ENCODE assay signal across 13 mouse cellular contexts in genomic region chr2:160313595-160314007, GRCm38 (mm10). TPM values are rescaled to one million over a fixed set of nuclear protein-coding genes. Genes with fewer than 3 reads are reported as not detected.
DNase-seq lines count a peak whose midpoint lies in the region; ATAC-seq and TF ChIP-seq lines count a peak whose summit lies in the region.
"Had no signal": no experiment of that assay in that cellular context is flagged by ENCODE, and none has a peak within 500 bp of the region (broad histone marks: within the 10 kb centered on the region; RNA-seq: fewer than 3 reads in every experiment).

No protein-coding gene starts in this region.

- no peak overlapping the region for H3K4me2 ChIP-seq in liver, postnatal 0 days (ENCODE audit: low read depth, low read length)
- H3K4me2 ChIP-seq in intestine, embryonic 14.5 days (ENCODE audit: low read length): no peak overlapping the region
- no peak overlapping the region for H3K4me2 ChIP-seq in kidney, embryonic 16.5 days (replicated peaks; ENCODE audit: low read depth, low read length)
- H3K4me2 ChIP-seq: liver, embryonic 13.5 days had no signal

- TF ChIP-seq CTCF in liver, adult 2 months (IDR thresholded peaks at IDR 0.05; ENCODE audit: low read depth, low read length): no peak
- no peak for TF ChIP-seq CTCF in liver, postnatal 0 days (IDR thresholded peaks at IDR 0.05; ENCODE audit: low read depth)

- TF ChIP-seq EP300 in liver, postnatal 0 days (IDR thresholded peaks at IDR 0.05; ENCODE audit: low read depth): no peak

- H3K9me3 ChIP-seq in liver, postnatal 0 days (ENCODE audit: low read length): no peaks in the 10 kb centered on the region
- H3K9me3 ChIP-seq in intestine, embryonic 14.5 days (ENCODE audit: control insufficient read depth, low read length): no peaks in the 10 kb centered on the region
- H3K9me3 ChIP-seq in kidney, embryonic 16.5 days (ENCODE audit: low read length): no peaks in the 10 kb centered on the region
- H3K9me3 ChIP-seq: heart, embryonic 10.5 days; liver, embryonic 13.5 days had no signal

- H3K4me3 ChIP-seq in liver, adult 2 months (ENCODE audit: insufficient read depth, low read depth, low read length): no peak overlapping the region
- no peak overlapping the region for H3K4me3 ChIP-seq in liver, postnatal 0 days (ENCODE audit: low read depth, low read length)
- no peak overlapping the region for H3K4me3 ChIP-seq in intestine, embryonic 14.5 days (ENCODE audit: low read depth, low read length)
- no peak overlapping the region for H3K4me3 ChIP-seq in kidney, embryonic 16.5 days (ENCODE audit: low read length)
- H3K4me3 ChIP-seq: heart, embryonic 10.5 days; liver, embryonic 13.5 days had no signal

- no peak for ATAC-seq in liver, postnatal 0 days
- ATAC-seq in intestine, embryonic 14.5 days (replicated peaks; ENCODE audit: low FRiP score, low TSS enrichment, low read depth): no peak
- ATAC-seq in kidney, embryonic 16.5 days (ENCODE audit: low FRiP score, low TSS enrichment): no peak

- 57% methylated on average over 12 of the region's 12 CpGs for WGBS in liver, adult 2 months
- 62% methylated on average over 12 of the region's 12 CpGs for WGBS in liver, postnatal 0 days (ENCODE audit: insufficient replicate concordance)
- 42% methylated on average over 12 of the region's 12 CpGs for WGBS in intestine, embryonic 14.5 days
- WGBS in kidney, embryonic 16.5 days: 39% methylated on average over 12 of the region's 12 CpGs

- TF ChIP-seq POLR2A in liver, adult 2 months (IDR thresholded peaks at IDR 0.05; ENCODE audit: extremely low read depth, insufficient read depth, low read length): no peak

- H3K27me3 ChIP-seq in liver, adult 2 months (ENCODE audit: control insufficient read depth, insufficient read depth, low read length): no peaks in the 10 kb centered on the region
- H3K27me3 ChIP-seq in liver, postnatal 0 days (ENCODE audit: insufficient read depth, low read length): no peaks in the 10 kb centered on the region
- H3K27me3 ChIP-seq in intestine, embryonic 14.5 days (replicated peaks; ENCODE audit: control insufficient read depth, insufficient read depth, low read length): no peaks in the 10 kb centered on the region
- no peaks in the 10 kb centered on the region for H3K27me3 ChIP-seq in kidney, embryonic 16.5 days (ENCODE audit: insufficient read depth, low read length)
- H3K27me3 ChIP-seq: liver, embryonic 13.5 days had no signal

- H3K4me1 ChIP-seq in liver, adult 2 months (ENCODE audit: control insufficient read depth, insufficient read depth, low read length): no peaks in the 10 kb centered on the region
- no peaks in the 10 kb centered on the region for H3K4me1 ChIP-seq in liver, postnatal 0 days (ENCODE audit: insufficient read depth)
- no peaks in the 10 kb centered on the region for H3K4me1 ChIP-seq in intestine, embryonic 14.5 days (replicated peaks; ENCODE audit: control insufficient read depth, insufficient read depth, low read length)
- peaks cover 8% of the 10 kb centered on the region; the same call in 1 of the 2 replicates for H3K4me1 ChIP-seq in kidney, embryonic 16.5 days (ENCODE audit: insufficient read depth, low read length)
- H3K4me1 ChIP-seq: liver, embryonic 13.5 days had no signal

- H3K27ac ChIP-seq in liver, adult 2 months (replicated peaks; ENCODE audit: insufficient read depth, low read depth, low read length): no peak overlapping the region
- no peak overlapping the region for H3K27ac ChIP-seq in liver, postnatal 0 days (ENCODE audit: low read depth)
- H3K27ac ChIP-seq in intestine, embryonic 14.5 days (ENCODE audit: low read depth): no peak overlapping the region
- H3K27ac ChIP-seq in kidney, embryonic 16.5 days (ENCODE audit: low read length): no peak overlapping the region
- H3K27ac ChIP-seq: heart, embryonic 10.5 days; kidney, postnatal 0 days; liver, embryonic 13.5 days had no signal

- no peaks in the 10 kb centered on the region for H3K79me2 ChIP-seq in liver, adult 2 months (ENCODE audit: control insufficient read depth, insufficient read depth, low read length)

- no peak overlapping the region for H3K9ac ChIP-seq in liver, adult 2 months (ENCODE audit: low read depth, low read length)
- H3K9ac ChIP-seq in liver, postnatal 0 days (replicated peaks): no peak overlapping the region
- H3K9ac ChIP-seq in intestine, embryonic 14.5 days (ENCODE audit: low read length): no peak overlapping the region
- no peak overlapping the region for H3K9ac ChIP-seq in kidney, embryonic 16.5 days (replicated peaks; ENCODE audit: low read length)
- H3K9ac ChIP-seq: liver, embryonic 13.5 days had no signal

- peak; percentile 47 for DNase-seq in adrenal gland, postnatal 14 days
- DNase-seq in adrenal gland, adult 2 months: no peak
- peak; percentile 26 for DNase-seq in liver, adult 2 months (ENCODE audit: extremely low read depth, low read depth, low spot score)
- DNase-seq in liver, postnatal 0 days: no peak
- peak; percentile 26 for DNase-seq in brain, adult 2 months (ENCODE audit: low read depth, low spot score)
- peak; percentile 53 for DNase-seq in intestine, embryonic 14.5 days (ENCODE audit: low spot score)
- DNase-seq in gastrocnemius, adult 8-10 months (ENCODE audit: low spot score in 2 of 2): no peak
- DNase-seq: layer of hippocampus, postnatal 36 days; liver, embryonic 13.5 days had no signal

- H3K36me3 ChIP-seq in liver, adult 2 months (ENCODE audit: control insufficient read depth, insufficient read depth, low read length): peaks cover 4% of the 10 kb centered on the region; the same call in 1 of the 2 replicates
- H3K36me3 ChIP-seq in liver, postnatal 0 days (replicated peaks; ENCODE audit: insufficient read depth, low read length): no peaks in the 10 kb centered on the region
- no peaks in the 10 kb centered on the region for H3K36me3 ChIP-seq in intestine, embryonic 14.5 days (ENCODE audit: control insufficient read depth, insufficient read depth, low read length)
- no peaks in the 10 kb centered on the region for H3K36me3 ChIP-seq in kidney, embryonic 16.5 days (ENCODE audit: insufficient read depth, low read length)
- H3K36me3 ChIP-seq: liver, embryonic 13.5 days had no signal

RNA-seq across cellular contexts. Expression of gene Gm826, which starts 20.4 kb away (rescaled TPM):
- 3.5 and 5.0 TPM in 2 replicates for total RNA-seq in adrenal gland, postnatal 14 days (2021)
- 1 to 10 TPM; 1.9 to 2.4 TPM for total RNA-seq in adrenal gland, adult 2 months (2021)
- polyA plus RNA-seq in adrenal gland, adult 2 months (2012; rRNA removed): 0.26 and 0.33 TPM in 2 replicates
- total RNA-seq in liver, adult 2 months (2014; rRNA removed): 4.0 and 4.1 TPM in 2 replicates
- polyA plus RNA-seq in liver, adult 2 months (2012; rRNA removed): 1.4 and 2.9 TPM in 2 replicates
- 1.2 and 1.6 TPM in 2 replicates for polyA plus RNA-seq in liver, postnatal 0 days (2015; fragmentation: Nextera tagmentation; extraction: Ambion mirVana)
- 2.3 and 3.0 TPM in 2 replicates for polyA plus RNA-seq in intestine, embryonic 14.5 days (2014; fragmentation: Nextera tagmentation; extraction: Ambion mirVana)
- polyA plus RNA-seq in kidney, embryonic 16.5 days (2015; fragmentation: Nextera tagmentation; extraction: Ambion mirVana): 0.67 and 0.91 TPM in 2 replicates
- 1 to 10 TPM; 1.6 to 3.4 (median 2.1) TPM for total RNA-seq in gastrocnemius, adult 8-10 months (2022)
- total RNA-seq: ES-E14; layer of hippocampus, postnatal 36 days had no signal

RNA-seq across cellular contexts. Expression of gene Mafb, which starts 53.3 kb away (rescaled TPM):
- total RNA-seq in adrenal gland, postnatal 14 days (2021): 21.0 and 23.4 TPM in 2 replicates
- 10 to 100 TPM; 18.0 to 18.1 TPM for total RNA-seq in adrenal gland, adult 2 months (2021)
- polyA plus RNA-seq in adrenal gland, adult 2 months (2012; rRNA removed): 11.4 and 13.1 TPM in 2 replicates
- 17.0 and 22.3 TPM in 2 replicates for total RNA-seq in liver, adult 2 months (2014; rRNA removed)
- 6.3 and 10.3 TPM in 2 replicates for polyA plus RNA-seq in liver, adult 2 months (2012; rRNA removed)
- 9.2 and 11.6 TPM in 2 replicates for polyA plus RNA-seq in liver, postnatal 0 days (2015; fragmentation: Nextera tagmentation; extraction: Ambion mirVana)
- 2.2 and 3.5 TPM in 2 replicates for polyA plus RNA-seq in intestine, embryonic 14.5 days (2014; fragmentation: Nextera tagmentation; extraction: Ambion mirVana)
- 31.4 and 35.8 TPM in 2 replicates for polyA plus RNA-seq in kidney, embryonic 16.5 days (2015; fragmentation: Nextera tagmentation; extraction: Ambion mirVana)
- total RNA-seq in gastrocnemius, adult 8-10 months (2022): 10 to 100 TPM in 3 of 4 experiments, 1 to 10 TPM in 1; 9.1 to 25.8 (median 17.9) TPM

Comparison
In these comparisons a context has a peak if more than half of its experiments do, and no peak if none do; other contexts are left out.
1. DNase-seq: peak in adrenal gland, postnatal 14 days (single experiment), liver, adult 2 months (single experiment), brain, adult 2 months (single experiment) and intestine, embryonic 14.5 days (single experiment); none in adrenal gland, adult 2 months (single experiment), liver, postnatal 0 days (single experiment) and gastrocnemius, adult 8-10 months (0 of 2).